Mouse (Mus musculus) T-cell, adult 2 months (primary cell): Measurements from ENCODE around the gene Slc12a5.

Experiments used
- DNase-seq: peaks from one replicate; pipeline ENCODE4 v3.0.0; 2022; ENCODE audit warnings: low spot score

The Slc12a5 gene

DNA sequence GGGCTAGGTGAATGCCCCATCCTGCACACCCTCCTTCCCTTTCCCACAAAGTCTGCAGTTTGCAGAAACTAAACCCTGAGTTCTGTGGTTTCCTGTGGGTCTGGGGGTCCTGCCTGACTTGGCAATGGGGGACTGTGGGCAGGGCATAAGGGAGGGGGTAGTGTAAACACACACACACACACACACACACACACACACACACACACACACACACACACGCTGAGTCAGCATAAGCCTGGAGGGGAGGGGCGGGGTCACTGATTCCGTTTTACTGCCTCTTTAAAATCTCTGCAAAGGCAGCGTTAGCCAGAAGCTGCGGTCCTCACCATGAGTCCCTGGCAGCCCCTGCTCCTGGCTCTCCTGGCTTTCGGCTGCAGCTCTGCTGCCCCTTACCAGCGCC lies 12.7 kb upstream of the Slc12a5 start:
- no peak for DNase-seq

- peak; percentile 28 for DNase-seq
These were observed 11.6 kb upstream of the Slc12a5 start for GRCm38 (mm10) chr2:164948962-164949361.

DNA sequence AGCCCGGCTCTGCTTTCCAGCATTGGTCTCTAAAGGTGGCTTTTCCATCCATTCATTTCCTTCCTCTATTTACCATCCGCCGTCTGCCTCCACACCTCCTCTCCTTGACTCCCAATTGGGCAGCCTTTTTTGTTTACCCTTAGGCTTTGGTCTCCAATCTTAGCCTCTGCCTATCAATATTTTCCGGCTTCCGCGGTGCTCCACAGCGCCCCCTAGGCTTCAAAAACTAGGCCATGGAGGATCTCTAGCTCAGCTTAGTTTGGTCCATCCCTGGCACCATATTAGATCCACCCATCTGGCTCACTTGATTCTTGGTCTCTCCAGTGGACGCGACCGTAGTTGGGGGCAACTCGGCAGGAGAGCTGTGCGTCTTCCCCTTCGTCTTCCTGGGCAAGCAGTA lies 10.1 kb upstream of the Slc12a5 start:
- peak; percentile 37 for DNase-seq

- no peak for DNase-seq
These were observed 8.9 kb upstream of the Slc12a5 start for GRCm38 (mm10) chr2:164951745-164952144.

- DNase-seq, result no peak
These were observed 8.2 kb upstream of the Slc12a5 start for GRCm38 (mm10) chr2:164952448-164952847.

DNA sequence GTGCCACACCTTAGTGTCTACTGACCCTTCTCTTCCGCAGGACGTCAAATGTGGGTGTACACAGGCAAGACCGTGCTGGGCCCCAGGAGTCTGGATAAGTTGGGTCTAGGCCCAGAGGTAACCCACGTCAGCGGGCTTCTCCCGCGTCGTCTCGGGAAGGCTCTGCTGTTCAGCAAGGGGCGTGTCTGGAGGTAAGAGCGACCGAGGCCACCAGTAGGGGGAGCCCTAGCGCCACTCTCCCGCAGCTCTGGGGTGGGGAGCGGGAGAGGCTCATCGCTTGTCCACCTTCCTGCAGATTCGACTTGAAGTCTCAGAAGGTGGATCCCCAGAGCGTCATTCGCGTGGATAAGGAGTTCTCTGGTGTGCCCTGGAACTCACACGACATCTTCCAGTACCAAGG lies 7.4 kb upstream of the Slc12a5 start:
- peak; percentile 73 for DNase-seq

DNA sequence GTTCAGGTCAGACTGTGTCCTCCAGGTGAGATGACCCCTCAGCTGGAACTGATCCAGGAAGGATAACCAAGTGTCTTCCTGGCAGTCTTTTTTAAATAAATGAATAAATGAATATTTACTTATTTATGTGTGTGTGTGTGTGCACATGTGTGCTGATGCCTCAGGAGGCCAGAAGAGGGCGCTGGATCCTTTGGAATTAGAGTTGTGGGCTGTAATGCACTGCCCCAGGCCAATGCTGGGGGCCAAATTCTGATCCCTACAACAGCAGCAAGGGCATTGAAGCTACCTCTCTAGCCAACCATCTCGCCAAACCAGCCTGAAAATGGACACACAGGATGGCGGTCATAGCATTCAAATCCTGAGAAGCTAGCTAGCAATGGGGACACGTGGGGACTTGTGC lies 4.9 kb upstream of the Slc12a5 start:
- no peak for DNase-seq

- DNase-seq, result no peak
These were observed 4.4 kb upstream of the Slc12a5 start for GRCm38 (mm10) chr2:164956195-164956594.

GRCm38 (mm10) chr2:164957548-164958315 lies 2.9 kb upstream of the Slc12a5 start:
- DNase-seq, result no peak

GRCm38 (mm10) chr2:164961506-164962182 lies 1.0 kb downstream of the Slc12a5 start:
- DNase-seq, result peak; percentile 62

- DNase-seq, result no peak
These were observed 1.6 kb downstream of the Slc12a5 start for GRCm38 (mm10) chr2:164962183-164962580.

GRCm38 (mm10) chr2:164964242-164964894 lies 3.8 kb downstream of the Slc12a5 start:
- DNase-seq, result no peak

- no peak for DNase-seq
These were observed 4.4 kb downstream of the Slc12a5 start for GRCm38 (mm10) chr2:164964981-164965380.

DNA sequence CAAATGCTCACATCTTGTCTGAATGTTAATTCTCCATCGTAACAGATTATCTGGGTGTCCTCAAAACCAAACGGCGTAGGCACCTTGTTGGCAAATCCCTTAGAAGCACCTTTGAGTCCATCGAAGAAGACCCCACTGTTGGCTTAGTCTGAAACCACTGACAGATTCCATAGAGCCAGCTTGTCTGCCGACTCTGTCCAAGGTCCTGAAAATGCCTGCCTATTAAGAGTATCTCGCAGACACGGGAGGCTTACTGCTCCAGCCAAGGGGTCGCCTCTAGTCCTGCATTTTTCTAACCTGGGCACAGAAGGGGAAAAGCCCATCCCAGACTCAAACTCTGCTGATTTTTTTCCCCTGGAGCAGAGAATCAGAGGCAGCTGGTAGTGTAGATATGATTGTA lies 5.8 kb downstream of the Slc12a5 start:
- DNase-seq, result no peak

- no peak for DNase-seq
These were observed 6.6 kb downstream of the Slc12a5 start for GRCm38 (mm10) chr2:164967193-164967592.

GRCm38 (mm10) chr2:164967761-164968440 lies 7.3 kb downstream of the Slc12a5 start:
- no peak for DNase-seq

DNA sequence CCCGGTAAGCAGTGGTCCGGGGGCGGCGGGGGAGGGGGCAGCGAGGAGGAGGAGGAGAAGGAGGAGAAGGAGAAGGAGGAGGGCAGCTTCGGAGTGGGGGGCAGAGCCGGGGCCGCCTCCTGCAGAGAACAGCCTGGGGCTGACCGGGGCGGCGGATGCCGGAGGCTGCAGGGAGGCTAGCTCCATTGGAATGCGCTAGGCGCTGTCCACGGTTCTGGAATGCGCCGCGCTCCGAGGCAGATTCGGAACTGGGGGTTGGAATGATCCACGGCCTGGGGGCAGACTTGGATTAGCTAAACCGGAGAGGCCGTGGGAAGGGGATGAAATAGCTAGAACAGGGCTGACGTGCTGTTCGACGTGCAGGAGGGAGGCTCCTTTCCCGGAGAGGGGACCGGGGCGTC lies 7.8 kb downstream of the Slc12a5 start:
- no peak for DNase-seq

- DNase-seq, result no peak
These were observed 8.8 kb downstream of the Slc12a5 start for GRCm38 (mm10) chr2:164969348-164969781.

- no peak for DNase-seq
These were observed 10.1 kb downstream of the Slc12a5 start for GRCm38 (mm10) chr2:164970631-164971196.

DNA sequence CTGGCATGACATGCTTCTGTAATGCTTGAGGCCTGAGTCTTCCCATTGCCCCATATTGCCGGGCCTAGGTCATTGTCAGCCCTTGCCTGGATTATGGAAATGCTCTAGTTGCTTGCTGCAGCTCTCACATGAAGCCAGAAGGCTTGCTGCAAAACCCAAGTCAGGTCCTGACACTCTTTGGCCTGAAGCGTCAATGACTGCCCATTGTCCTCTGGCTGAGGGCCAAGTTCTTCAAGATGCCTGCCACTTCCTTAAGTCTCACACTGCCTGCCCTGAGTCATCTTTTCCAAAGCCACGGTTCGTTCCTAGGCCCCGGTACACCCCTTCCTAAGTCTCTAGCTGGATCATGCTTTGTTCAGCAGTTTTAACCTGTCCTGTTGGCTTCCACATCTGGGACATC lies 12.0 kb downstream of the Slc12a5 start:
- DNase-seq, result no peak

- DNase-seq, result no peak
These were observed 15.0 kb downstream of the Slc12a5 start for GRCm38 (mm10) chr2:164975611-164976010.

GRCm38 (mm10) chr2:164979749-164980148 lies 19.1 kb downstream of the Slc12a5 start:
- DNase-seq, result no peak
